Mouse (Mus musculus) olfactory bulb, adult 2 months (tissue): Measurements from ENCODE around the gene Ube2d1.

Source experiments
- CTCF ChIP-seq: fragments of 200-500 bp; IDR thresholded peaks from 2 replicates; pipeline ENCODE4 v1.5.1; 2012; ENCODE audit warnings: low read depth, mild to moderate bottlenecking, low read length, moderate library complexity; ENCODE audit not compliant: insufficient read depth
- POLR2A ChIP-seq: fragments of 200-500 bp; IDR thresholded peaks from 2 replicates; pipeline ENCODE4 v1.6.1; 2012; ENCODE audit warnings: mild to moderate bottlenecking, low read depth, low read length, moderate library complexity; ENCODE audit not compliant: insufficient read depth

- TF ChIP-seq CTCF (no peak), POLR2A (no peak)
Measured at GRCm38 (mm10) chr10:71328870-71329269, 43.8 kb upstream of the Ube2d1 start.
